Mouse (Mus musculus): ENCODE measurements around the gene Gabbr2.

- TF ChIP-seq CTCF (IDR thresholded peaks at IDR 0.05; ENCODE audit: control insufficient read depth, insufficient read depth, insufficient replicate concordance, low read depth, low read length) = no peak
- TF ChIP-seq POLR2A (IDR thresholded peaks at IDR 0.05; ENCODE audit: control insufficient read depth, low read depth, low read length) = no peak
Measured at GRCm38 (mm10) chr4:46727153-46727552, 264.5 kb downstream of the Gabbr2 start.

All from testis, adult 2 months (tissue).